Mouse (Mus musculus) thymus, adult 18-20 months (tissue): ENCODE results near the gene Zfp157.
"Not testable (repeated sequence)": the region's sequence is repeated elsewhere in the genome, so short reads cannot be mapped to it uniquely, and the experiment has no call there.

Experiments
- DNase-seq, 2 experiments: peaks; one replicate each; pipeline ENCODE4 v3.0.0; 2022; ENCODE audit warnings: mixed read lengths in 2 of 2

Gene Zfp157

DNA sequence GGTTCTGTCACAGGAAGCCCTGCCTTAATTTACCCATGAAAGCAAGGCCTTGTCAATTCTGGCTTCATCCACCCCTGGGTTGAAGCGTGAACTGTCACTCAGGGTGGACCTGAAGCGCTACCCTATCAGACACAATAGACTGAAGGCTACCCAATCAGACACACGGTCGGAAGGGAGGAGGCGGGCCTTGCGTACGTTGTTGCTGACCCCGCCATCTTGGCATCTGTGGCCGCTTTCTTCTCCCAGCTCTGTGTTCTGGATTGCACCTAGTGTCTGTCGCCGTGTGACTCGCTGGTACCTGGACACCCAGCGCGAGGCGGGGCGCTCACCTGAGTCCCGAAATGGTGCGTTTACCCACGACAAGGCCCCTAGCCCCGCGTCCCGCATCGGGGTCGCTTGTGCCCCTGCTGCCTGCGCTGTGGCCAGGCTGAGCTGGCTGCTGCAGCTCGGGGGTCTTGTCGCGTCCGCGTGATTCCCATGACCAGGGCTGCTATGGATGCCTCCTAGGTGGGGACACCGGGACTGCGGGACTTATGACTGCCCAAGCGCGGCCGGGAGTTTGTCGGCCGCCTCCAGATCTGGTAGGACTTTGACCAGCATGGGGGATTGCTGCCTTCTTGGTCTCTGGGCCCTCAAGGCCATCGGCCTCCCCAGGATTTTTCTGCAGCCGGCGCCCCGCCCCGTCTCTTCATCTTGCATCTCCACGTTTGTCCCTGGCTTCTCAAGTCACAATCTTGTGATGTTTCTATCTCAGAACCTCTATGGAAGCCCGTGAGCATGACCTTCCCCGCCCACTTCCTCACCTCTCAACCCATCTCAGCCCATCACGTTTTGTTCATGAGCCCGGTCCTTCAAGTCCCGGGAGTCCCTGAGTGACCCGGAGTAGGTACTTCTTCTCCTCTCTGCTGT is at the start of gene Zfp157:
Gene Zfp157 (plus strand): TSS at position 183 of the 909 bp plus-strand sequence.
- peak; percentile 78 to 85 for DNase-seq

- no peak for DNase-seq
These were observed 43.4 kb upstream of the Zfp157 start for GRCm38 (mm10) chr5:138397795-138398337.

- DNase-seq: not testable (repeated sequence)
These were observed 40.8 kb upstream of the Zfp157 start for GRCm38 (mm10) chr5:138400431-138400830.

DNA sequence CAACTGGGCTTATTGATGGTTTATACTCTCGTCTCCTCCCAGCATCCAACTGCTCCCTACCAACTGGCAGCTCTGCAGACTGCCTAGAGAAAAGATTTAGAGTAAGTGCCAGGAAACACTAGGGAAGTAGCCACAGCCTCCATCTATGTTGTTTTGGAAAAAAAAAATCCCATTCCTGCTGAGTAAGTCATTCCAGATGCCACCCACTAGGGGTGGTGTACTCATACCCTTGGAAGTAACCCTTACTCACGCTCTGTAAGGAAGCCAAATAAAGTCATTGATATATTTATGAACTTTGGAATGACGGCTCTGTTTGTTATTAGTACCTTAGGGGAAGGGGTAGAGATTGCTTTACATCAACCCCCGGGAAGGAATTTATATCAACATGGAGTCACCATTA is 17.1 kb downstream of the Zfp157 start:
- no peak for DNase-seq

DNA sequence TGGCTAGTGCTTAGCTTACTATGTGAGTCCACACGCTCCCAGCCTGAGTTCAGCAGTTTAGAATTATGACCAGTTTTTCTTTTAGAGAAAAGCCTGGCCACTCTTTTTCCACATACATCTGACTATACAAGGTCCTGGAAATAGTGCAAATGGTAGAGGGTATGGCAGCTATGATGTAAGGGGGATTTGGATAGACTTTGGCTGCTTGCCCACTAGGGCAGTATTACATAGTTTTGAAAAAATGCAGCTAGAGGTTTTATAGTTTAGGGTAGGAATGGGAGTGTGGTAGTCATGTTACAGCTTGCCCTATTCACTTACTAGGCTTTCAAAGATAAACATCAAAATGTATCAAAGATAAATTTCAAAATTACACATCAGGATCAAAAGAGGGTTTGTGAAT is 17.8 kb downstream of the Zfp157 start:
- no peak for DNase-seq

GRCm38 (mm10) chr5:138473601-138474000 is 32.3 kb downstream of the Zfp157 start:
- peak in 1 of 2 experiments; percentile 5 for DNase-seq

DNA sequence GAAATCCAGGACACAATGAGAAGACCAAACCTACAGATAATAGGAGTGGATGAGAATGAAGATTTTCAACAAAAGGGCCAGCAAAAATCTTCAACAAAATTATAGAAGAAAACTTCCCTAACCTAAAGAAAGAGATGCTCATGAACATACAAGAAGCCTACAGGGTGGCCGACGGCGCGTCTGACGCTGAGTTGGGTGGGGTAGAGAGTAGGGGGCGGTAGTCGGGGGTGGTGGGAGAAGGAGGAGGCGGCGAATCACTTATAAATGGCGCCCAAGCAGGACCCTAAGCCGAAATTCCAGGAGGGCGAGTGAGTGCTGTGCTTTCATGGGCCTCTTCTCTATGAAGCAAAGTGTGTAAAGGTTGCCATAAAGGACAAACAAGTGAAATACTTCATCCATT is 63.3 kb downstream of the Zfp157 start:
- DNase-seq: not testable (repeated sequence)
